Mouse (Mus musculus) limb, embryonic 12.5 days (tissue): ENCODE results near the gene Arpin. TPM values are rescaled to one million over a fixed set of nuclear protein-coding genes. Genes with fewer than 3 reads are reported as not detected.

Source experiments
- ATAC-seq: fragments of 200-750 bp; cut with Nextera tagmentation; 2 replicates; pipeline ENCODE4 v1.8.0; 2017; ENCODE audit warnings: low read depth, moderate TSS enrichment; ENCODE audit not compliant: insufficient number of reproducible peaks, insufficient read depth, low FRiP score, low TSS enrichment
- H3K27ac ChIP-seq: fragments of 300-500 bp; sonication (generic); 2 replicates; pipeline ENCODE4 v1.5.1; 2016; ENCODE audit warnings: mild to moderate bottlenecking, moderate library complexity
- H3K27me3 ChIP-seq: fragments of 300-500 bp; sonication (generic); 2 replicates; pipeline ENCODE4 v1.6.1; 2016; ENCODE audit warnings: mild to moderate bottlenecking, moderate library complexity
- H3K36me3 ChIP-seq: fragments of 300-500 bp; sonication (generic); 2 replicates; pipeline ENCODE4 v1.6.1; 2016; ENCODE audit warnings: mild to moderate bottlenecking, moderate library complexity
- H3K4me1 ChIP-seq: fragments of 300-500 bp; sonication (generic); replicated peaks from 2 replicates; pipeline ENCODE4 v1.6.1; 2016
- H3K4me2 ChIP-seq: fragments of 300-500 bp; sonication (generic); 2 replicates; pipeline ENCODE4 v1.6.1; 2016; ENCODE audit warnings: mild to moderate bottlenecking, moderate library complexity
- H3K4me3 ChIP-seq: fragments of 300-500 bp; sonication (generic); replicated peaks from 2 replicates; pipeline ENCODE4 v1.5.1; 2016; ENCODE audit warnings: mild to moderate bottlenecking
- H3K9ac ChIP-seq: fragments of 300-500 bp; sonication (generic); replicated peaks from 2 replicates; pipeline ENCODE4 v1.6.1; 2016; ENCODE audit warnings: mild to moderate bottlenecking, moderate library complexity
- H3K9me3 ChIP-seq: fragments of 300-500 bp; sonication (generic); 2 replicates; pipeline ENCODE4 v1.6.1; 2016; ENCODE audit warnings: mild to moderate bottlenecking, moderate library complexity
- WGBS: fragments of 180-500 bp; shearing (Covaris S2); methylation state at CpG from one replicate; pipeline ENCODE4 v1.1.7; 2016; 5-methylcytosine and 5-hydroxymethylcytosine counted together
- polyA plus RNA-seq: library from polyadenylated mRNA; unstranded; fragments of >200 nt; fragmentation: Nextera tagmentation; extraction: Ambion mirVana; gene quantifications from 2 replicates; pipeline ENCODE4 v1.2.1, GENCODE M21; 2016

Arpin gene
- 17.9 and 19.0 TPM in 2 replicates for polyA plus RNA-seq

- ATAC-seq, result peak; percentile 70
- H3K36me3 ChIP-seq, result no peaks in the 10 kb centered on the region
- H3K9me3 ChIP-seq, result no peaks in the 10 kb centered on the region
- no peaks in the 10 kb centered on the region for H3K27me3 ChIP-seq
- peak within 1 kb of the TSS; percentile 52 for H3K4me3 ChIP-seq
- peaks cover 17% of the 10 kb centered on the region for H3K4me1 ChIP-seq
- 2% methylated on average over 32 of the region's 32 CpGs for WGBS
- H3K4me2 ChIP-seq, result peak within 1 kb of the TSS; percentile 72
- H3K27ac ChIP-seq, result 0 out of 2 replicates have a peak within 1 kb of the TSS, but pooled peaks have one; percentile 9
- peak within 1 kb of the TSS; percentile 65 for H3K9ac ChIP-seq
These were observed at the start of gene Arpin for GRCm38 (mm10) chr7:79934862-79935510. TSS of gene Arpin (minus strand) at chr7:79935359.

GRCm38 (mm10) chr7:79975316-79975715, 40.2 kb upstream of the Arpin start:
- ATAC-seq, result no peak
- Histone ChIP-seq H3K4me1 (no peaks in the 10 kb centered on the region), H3K27me3 (no peaks in the 10 kb centered on the region), H3K9ac (no peak overlapping the region), H3K4me3 (no peak overlapping the region), H3K27ac (no peak overlapping the region), H3K4me2 (no peak overlapping the region), H3K9me3 (no peaks in the 10 kb centered on the region), H3K36me3 (no peaks in the 10 kb centered on the region)
- WGBS, result 88% methylated on average over 2 of the region's 2 CpGs

- H3K9me3 ChIP-seq, result no peaks in the 10 kb centered on the region
- no peak for ATAC-seq
- H3K9ac ChIP-seq, result no peak overlapping the region
- no peaks in the 10 kb centered on the region for H3K36me3 ChIP-seq
- H3K27ac ChIP-seq, result no peak overlapping the region
- 87% methylated on average over 5 of the region's 5 CpGs for WGBS
- H3K4me3 ChIP-seq, result no peak overlapping the region
- no peak overlapping the region for H3K4me2 ChIP-seq
- H3K27me3 ChIP-seq, result no peaks in the 10 kb centered on the region
- H3K4me1 ChIP-seq, result no peaks in the 10 kb centered on the region
These were observed 37.0 kb upstream of the Arpin start for GRCm38 (mm10) chr7:79972195-79972594.

- no peak overlapping the region for H3K9ac ChIP-seq
- 68% methylated on average over 1 of the region's 1 CpGs for WGBS
- H3K27ac ChIP-seq, result no peak overlapping the region
- no peaks in the 10 kb centered on the region for H3K4me1 ChIP-seq
- H3K36me3 ChIP-seq, result no peaks in the 10 kb centered on the region
- H3K27me3 ChIP-seq, result no peaks in the 10 kb centered on the region
- ATAC-seq, result no peak
- H3K4me3 ChIP-seq, result no peak overlapping the region
- no peaks in the 10 kb centered on the region for H3K9me3 ChIP-seq
- H3K4me2 ChIP-seq, result no peak overlapping the region
These were observed 35.2 kb upstream of the Arpin start for GRCm38 (mm10) chr7:79970336-79970735.

GRCm38 (mm10) chr7:79968326-79968725, 33.2 kb upstream of the Arpin start:
- no peak overlapping the region for H3K4me3 ChIP-seq
- no peaks in the 10 kb centered on the region for H3K27me3 ChIP-seq
- H3K9ac ChIP-seq, result no peak overlapping the region
- H3K9me3 ChIP-seq, result no peaks in the 10 kb centered on the region
- no peak for ATAC-seq
- no peak overlapping the region for H3K4me2 ChIP-seq
- no peaks in the 10 kb centered on the region for H3K4me1 ChIP-seq
- H3K27ac ChIP-seq, result no peak overlapping the region
- H3K36me3 ChIP-seq, result no peaks in the 10 kb centered on the region
- WGBS, result 86% methylated on average over 6 of the region's 6 CpGs

- ATAC-seq, result no peak
- Histone ChIP-seq H3K4me3 (no peak overlapping the region), H3K4me1 (no peaks in the 10 kb centered on the region), H3K9me3 (no peaks in the 10 kb centered on the region), H3K36me3 (no peaks in the 10 kb centered on the region), H3K9ac (no peak overlapping the region), H3K27ac (no peak overlapping the region), H3K27me3 (no peaks in the 10 kb centered on the region), H3K4me2 (no peak overlapping the region)
- 64% methylated on average over 1 of the region's 1 CpGs for WGBS
These were observed 26.4 kb upstream of the Arpin start for GRCm38 (mm10) chr7:79961600-79961999.

- H3K4me2 ChIP-seq, result no peak overlapping the region
- 88% methylated on average over 1 of the region's 1 CpGs for WGBS
- no peak for ATAC-seq
- H3K4me1 ChIP-seq, result no peaks in the 10 kb centered on the region
- H3K36me3 ChIP-seq, result no peaks in the 10 kb centered on the region
- no peaks in the 10 kb centered on the region for H3K9me3 ChIP-seq
- no peaks in the 10 kb centered on the region for H3K27me3 ChIP-seq
- no peak overlapping the region for H3K27ac ChIP-seq
- H3K9ac ChIP-seq, result no peak overlapping the region
- H3K4me3 ChIP-seq, result no peak overlapping the region
These were observed 21.0 kb upstream of the Arpin start for GRCm38 (mm10) chr7:79956131-79956530.

GRCm38 (mm10) chr7:79954890-79955289, 19.7 kb upstream of the Arpin start:
- ATAC-seq, result no peak
- WGBS, result 100% methylated on average over 1 of the region's 1 CpGs
- no peak overlapping the region for H3K27ac ChIP-seq
- H3K4me2 ChIP-seq, result no peak overlapping the region
- no peaks in the 10 kb centered on the region for H3K9me3 ChIP-seq
- H3K9ac ChIP-seq, result no peak overlapping the region
- no peaks in the 10 kb centered on the region for H3K36me3 ChIP-seq
- no peak overlapping the region for H3K4me3 ChIP-seq
- H3K27me3 ChIP-seq, result no peaks in the 10 kb centered on the region
- no peaks in the 10 kb centered on the region for H3K4me1 ChIP-seq

- Histone ChIP-seq H3K27me3 (no peaks in the 10 kb centered on the region), H3K4me2 (no peak overlapping the region), H3K27ac (no peak overlapping the region), H3K9me3 (no peaks in the 10 kb centered on the region), H3K36me3 (no peaks in the 10 kb centered on the region), H3K4me3 (no peak overlapping the region), H3K4me1 (no peaks in the 10 kb centered on the region), H3K9ac (no peak overlapping the region)
- ATAC-seq, result no peak
- 66% methylated on average over 3 of the region's 3 CpGs for WGBS
These were observed 15.9 kb upstream of the Arpin start for GRCm38 (mm10) chr7:79951038-79951437.

- H3K4me3 ChIP-seq, result no peak overlapping the region
These were observed 15.1 kb upstream of the Arpin start for GRCm38 (mm10) chr7:79950236-79950635.

GRCm38 (mm10) chr7:79935511-79936205, 499 bp upstream of the Arpin start:
- Histone ChIP-seq H3K4me1 (peaks cover 17% of the 10 kb centered on the region), H3K27ac (no peak overlapping the region), H3K9ac (peak overlapping the region; percentile 65), H3K9me3 (no peaks in the 10 kb centered on the region), H3K36me3 (no peaks in the 10 kb centered on the region), H3K27me3 (no peaks in the 10 kb centered on the region), H3K4me2 (peak overlapping the region; percentile 72), H3K4me3 (peak overlapping the region; percentile 52)
- ATAC-seq, result no peak
- WGBS, result 19% methylated on average over 19 of the region's 19 CpGs

More at GRCm38 (mm10) chr7:79950236-79950635, 15.1 kb upstream of the Arpin start:
- Histone ChIP-seq H3K27ac (no peak overlapping the region), H3K36me3 (no peaks in the 10 kb centered on the region), H3K9ac (no peak overlapping the region), H3K4me1 (no peaks in the 10 kb centered on the region), H3K27me3 (no peaks in the 10 kb centered on the region), H3K9me3 (no peaks in the 10 kb centered on the region), H3K4me2 (no peak overlapping the region)
- WGBS, result 80% methylated on average over 6 of the region's 6 CpGs
- no peak for ATAC-seq
